Mouse (Mus musculus) liver, embryonic 13.5 days (tissue): ENCODE results near the gene Pcp4l1. TPM values are rescaled to one million over a fixed set of nuclear protein-coding genes. Genes with fewer than 3 reads are reported as not detected.

Experiments
- ATAC-seq: fragments of 200-750 bp; cut with Nextera tagmentation; 2 replicates; pipeline ENCODE4 v1.8.0; 2017; ENCODE audit warnings: low read depth, mild to moderate bottlenecking, moderate number of reproducible peaks, moderate library complexity
- DNase-seq: peaks from one replicate; pipeline ENCODE4 v3.0.0; 2022
- H3K27ac ChIP-seq: fragments of 300-500 bp; sonication (generic); 2 replicates; pipeline ENCODE4 v1.5.1; 2015; ENCODE audit warnings: moderate library complexity, mild to moderate bottlenecking, inconsistent platforms
- H3K27me3 ChIP-seq: fragments of 300-500 bp; sonication (generic); 2 replicates; pipeline ENCODE4 v1.6.1; 2015; ENCODE audit warnings: mild to moderate bottlenecking, inconsistent platforms
- H3K36me3 ChIP-seq: fragments of 300-500 bp; sonication (generic); 2 replicates; pipeline ENCODE4 v1.6.1; 2015; ENCODE audit warnings: mild to moderate bottlenecking, inconsistent platforms
- H3K4me1 ChIP-seq: fragments of 300-500 bp; sonication (generic); replicated peaks from 2 replicates; pipeline ENCODE4 v1.6.1; 2015; ENCODE audit warnings: inconsistent platforms
- H3K4me2 ChIP-seq: fragments of 300-500 bp; sonication (generic); 2 replicates; pipeline ENCODE4 v1.6.1; 2015; ENCODE audit warnings: inconsistent platforms, mild to moderate bottlenecking, moderate library complexity
- H3K4me3 ChIP-seq: fragments of 300-500 bp; sonication (generic); replicated peaks from 2 replicates; pipeline ENCODE4 v1.5.1; 2015; ENCODE audit warnings: mild to moderate bottlenecking, inconsistent platforms
- H3K9ac ChIP-seq: fragments of 300-500 bp; sonication (generic); 2 replicates; pipeline ENCODE4 v1.6.1; 2015; ENCODE audit warnings: mild to moderate bottlenecking, inconsistent platforms
- H3K9me3 ChIP-seq: fragments of 300-500 bp; sonication (generic); replicated peaks from 2 replicates; pipeline ENCODE4 v1.6.1; 2016; ENCODE audit warnings: inconsistent platforms
- WGBS: fragments of 180-500 bp; shearing (Covaris S2); methylation state at CpG from one replicate; pipeline ENCODE4 v1.1.7; 2015; ENCODE audit not compliant: insufficient replicate concordance; 5-methylcytosine and 5-hydroxymethylcytosine counted together
- polyA plus RNA-seq: library from polyadenylated mRNA; unstranded; fragments of >200 nt; fragmentation: Nextera tagmentation; extraction: Ambion mirVana; gene quantifications from 2 replicates; pipeline ENCODE4 v1.2.1, GENCODE M21; 2015

Gene Pcp4l1
- polyA plus RNA-seq, 1 experiment from 2014 or later: 1.8 TPM

DNA sequence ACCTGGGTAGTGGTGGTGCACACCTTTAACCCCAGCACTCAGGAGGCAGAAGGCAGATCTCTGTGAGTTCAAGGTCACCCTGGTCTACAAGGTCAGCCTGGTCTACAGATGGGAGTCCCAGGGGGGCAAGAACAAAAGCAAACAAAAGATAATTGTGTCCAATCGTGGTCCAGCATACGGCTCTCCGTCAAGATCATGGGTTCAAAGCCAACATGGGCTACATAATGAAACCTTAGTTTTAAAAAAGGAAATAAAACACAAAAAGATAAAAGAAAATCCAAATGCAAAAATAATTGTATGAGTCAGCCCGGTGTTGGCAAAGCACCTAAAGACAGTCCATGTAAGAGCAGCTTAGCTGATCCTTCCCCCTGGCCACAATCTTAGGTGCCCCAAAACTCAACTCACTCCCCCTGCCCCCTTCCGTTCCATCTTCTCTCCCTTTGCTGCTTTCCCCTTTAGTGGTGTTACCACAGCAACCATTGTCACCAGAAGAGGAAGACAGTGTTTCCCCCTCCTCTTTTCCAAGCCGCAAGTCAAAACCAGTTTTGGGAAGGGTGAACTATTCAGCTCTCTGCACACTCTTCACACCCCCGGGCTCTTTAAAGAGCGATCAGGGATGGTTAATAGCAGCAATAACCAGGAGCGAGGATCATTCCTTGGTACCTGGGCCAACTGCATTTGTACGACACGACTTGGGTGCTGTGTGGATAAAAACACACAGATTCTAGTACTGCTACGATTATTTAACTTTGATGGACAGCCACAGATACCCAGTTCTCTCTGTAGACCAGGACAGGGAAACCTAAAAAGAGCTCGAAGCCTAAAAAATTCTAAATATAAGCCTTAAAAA lies 8.0 kb downstream of the Pcp4l1 start:
- H3K4me3 ChIP-seq: no peak overlapping the region
- H3K4me1 ChIP-seq: peaks cover 10% of the 10 kb centered on the region; the same call in 1 of the 2 replicates
- ATAC-seq (no peak), DNase-seq (no peak)
- H3K36me3 ChIP-seq: no peaks in the 10 kb centered on the region
- no peak overlapping the region for H3K9ac ChIP-seq
- H3K4me2 ChIP-seq: no peak overlapping the region
- no peaks in the 10 kb centered on the region for H3K9me3 ChIP-seq
- peaks cover 32% of the 10 kb centered on the region for H3K27me3 ChIP-seq
- 31% methylated on average over 13 of the region's 13 CpGs for WGBS
- H3K27ac ChIP-seq: no peak overlapping the region

- Histone ChIP-seq H3K4me2 (no peak overlapping the region), H3K27ac (no peak overlapping the region), H3K4me1 (peaks cover 10% of the 10 kb centered on the region; the same call in 1 of the 2 replicates), H3K27me3 (peaks cover 8% of the 10 kb centered on the region), H3K9ac (no peak overlapping the region), H3K36me3 (no peaks in the 10 kb centered on the region), H3K9me3 (no peaks in the 10 kb centered on the region), H3K4me3 (no peak overlapping the region)
- DNase-seq (no peak), ATAC-seq (no peak)
- WGBS: 60% methylated on average over 8 of the region's 8 CpGs
Measured at GRCm38 (mm10) chr1:171185655-171186054, 10.4 kb downstream of the Pcp4l1 start.

GRCm38 (mm10) chr1:171184314-171184713 lies 11.8 kb downstream of the Pcp4l1 start:
- Histone ChIP-seq H3K27me3 (peaks cover 7% of the 10 kb centered on the region; the same call in 1 of the 2 replicates), H3K9ac (no peak overlapping the region), H3K36me3 (no peaks in the 10 kb centered on the region), H3K4me3 (no peak overlapping the region), H3K4me2 (no peak overlapping the region), H3K4me1 (peaks cover 5% of the 10 kb centered on the region; the same call in 1 of the 2 replicates), H3K27ac (no peak overlapping the region), H3K9me3 (no peaks in the 10 kb centered on the region)
- 23% methylated on average over 7 of the region's 7 CpGs for WGBS
- ATAC-seq: no peak
- DNase-seq: no peak

DNA sequence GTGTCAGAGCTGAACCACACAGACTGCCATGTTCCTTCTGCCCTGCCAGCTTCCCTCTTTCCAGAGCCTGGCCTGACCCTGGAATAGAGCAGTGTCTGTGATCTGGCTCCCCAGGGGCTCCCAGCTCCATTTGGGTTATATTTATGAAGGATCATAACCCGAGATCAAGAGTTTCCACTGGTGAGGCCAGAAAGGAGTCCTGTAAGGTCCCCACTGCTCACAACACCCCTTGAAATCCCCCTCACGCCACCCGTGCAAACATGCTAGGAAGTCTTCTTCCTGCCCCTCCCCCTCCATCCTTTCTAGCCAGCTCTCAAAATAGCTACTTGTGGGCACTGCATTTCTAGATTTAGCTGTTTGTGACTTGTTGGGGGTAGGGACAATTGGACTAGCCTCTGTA lies 12.4 kb downstream of the Pcp4l1 start:
- peaks cover 7% of the 10 kb centered on the region; the same call in 1 of the 2 replicates for H3K27me3 ChIP-seq
- H3K27ac ChIP-seq: no peak overlapping the region
- ATAC-seq: no peak
- no peak overlapping the region for H3K9ac ChIP-seq
- H3K4me3 ChIP-seq: no peak overlapping the region
- 35% methylated on average over 3 of the region's 3 CpGs for WGBS
- H3K9me3 ChIP-seq: no peaks in the 10 kb centered on the region
- DNase-seq: no peak
- no peaks in the 10 kb centered on the region for H3K36me3 ChIP-seq
- H3K4me2 ChIP-seq: no peak overlapping the region
- no peaks in the 10 kb centered on the region for H3K4me1 ChIP-seq

GRCm38 (mm10) chr1:171183025-171183424 lies 13.0 kb downstream of the Pcp4l1 start:
- Histone ChIP-seq H3K36me3 (no peaks in the 10 kb centered on the region), H3K9ac (no peak overlapping the region), H3K4me1 (no peaks in the 10 kb centered on the region), H3K4me3 (no peak overlapping the region), H3K27ac (no peak overlapping the region), H3K9me3 (no peaks in the 10 kb centered on the region), H3K4me2 (no peak overlapping the region), H3K27me3 (peaks cover 4% of the 10 kb centered on the region; the same call in 1 of the 2 replicates)
- no peak for ATAC-seq
- DNase-seq: no peak
- 82% methylated on average over 3 of the region's 3 CpGs for WGBS

DNA sequence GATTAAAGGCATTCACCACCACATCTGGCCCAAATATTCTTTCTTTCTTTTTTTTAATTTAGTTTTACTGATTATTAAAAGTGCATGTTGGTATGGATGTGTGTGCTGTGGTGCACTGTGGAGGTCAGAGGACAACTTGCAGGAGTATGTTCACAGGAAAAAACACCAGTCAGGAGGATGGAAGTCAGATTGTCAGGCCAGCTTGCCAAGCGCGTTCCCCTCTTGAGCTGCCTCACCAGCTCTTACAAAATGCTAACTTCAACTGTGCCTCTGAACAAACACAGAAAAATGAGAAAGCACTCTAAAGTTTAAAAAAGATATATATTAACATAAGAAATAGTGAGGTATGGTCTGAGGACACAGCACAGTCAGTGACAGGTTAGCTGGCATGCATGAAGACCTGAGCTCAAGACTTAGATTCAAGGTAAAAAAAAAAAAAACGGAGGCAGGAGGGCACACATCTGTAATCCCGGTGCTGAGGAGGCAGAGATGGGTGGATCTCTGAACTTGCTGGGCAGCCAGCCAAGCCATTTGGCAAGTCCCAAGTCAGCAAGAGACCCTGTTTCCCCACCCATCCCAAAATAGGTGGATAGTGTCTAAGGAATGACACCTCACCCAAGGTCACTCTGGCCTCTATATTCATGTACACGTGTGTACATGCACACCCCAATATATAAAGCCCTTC lies 16.4 kb downstream of the Pcp4l1 start:
- Histone ChIP-seq H3K27me3 (peaks cover 3% of the 10 kb centered on the region; the same call in 1 of the 2 replicates), H3K9ac (no peak overlapping the region), H3K27ac (no peak overlapping the region), H3K4me2 (no peak overlapping the region), H3K9me3 (no peaks in the 10 kb centered on the region), H3K36me3 (no peaks in the 10 kb centered on the region), H3K4me1 (no peaks in the 10 kb centered on the region), H3K4me3 (no peak overlapping the region)
- ATAC-seq (no peak), DNase-seq (no peak)
- WGBS: 64% methylated on average over 5 of the region's 5 CpGs

DNA sequence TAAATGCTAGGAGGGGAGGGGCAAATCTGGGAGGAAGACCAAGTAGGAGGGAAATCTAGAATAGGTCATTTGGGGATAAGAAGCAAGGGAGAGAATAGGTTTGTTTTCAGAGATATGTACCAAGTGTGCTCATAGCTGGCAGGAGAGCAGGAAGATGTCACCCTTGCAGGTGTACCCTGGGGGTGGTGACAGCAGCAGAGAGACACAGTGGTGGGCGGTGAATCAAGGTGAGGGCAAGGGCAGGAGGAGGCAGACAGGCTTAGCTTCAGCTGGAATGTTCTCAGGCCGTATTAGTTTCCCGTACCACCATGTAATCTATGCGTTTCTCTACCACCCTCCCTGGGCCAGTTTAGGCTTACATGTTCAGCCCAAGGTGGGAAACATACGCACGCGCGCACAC lies 23.3 kb downstream of the Pcp4l1 start:
- H3K27me3 ChIP-seq: peaks cover 7% of the 10 kb centered on the region; the same call in 1 of the 2 replicates
- H3K27ac ChIP-seq: no peak overlapping the region
- no peak overlapping the region for H3K9ac ChIP-seq
- no peak overlapping the region for H3K4me2 ChIP-seq
- H3K36me3 ChIP-seq: no peaks in the 10 kb centered on the region
- no peaks in the 10 kb centered on the region for H3K9me3 ChIP-seq
- ATAC-seq (no peak), DNase-seq (no peak)
- H3K4me3 ChIP-seq: no peak overlapping the region
- 83% methylated on average over 8 of the region's 8 CpGs for WGBS
- H3K4me1 ChIP-seq: no peaks in the 10 kb centered on the region

- no peak overlapping the region for H3K4me3 ChIP-seq
- no peaks in the 10 kb centered on the region for H3K36me3 ChIP-seq
- peaks cover 7% of the 10 kb centered on the region; the same call in 1 of the 2 replicates for H3K27me3 ChIP-seq
- H3K9me3 ChIP-seq: no peaks in the 10 kb centered on the region
- H3K4me1 ChIP-seq: no peaks in the 10 kb centered on the region
- H3K27ac ChIP-seq: no peak overlapping the region
- 20% methylated on average over 3 of the region's 3 CpGs for WGBS
- DNase-seq (no peak), ATAC-seq (no peak)
- H3K9ac ChIP-seq: no peak overlapping the region
- H3K4me2 ChIP-seq: no peak overlapping the region
Measured at GRCm38 (mm10) chr1:171171138-171171537, 24.9 kb downstream of the Pcp4l1 start.

GRCm38 (mm10) chr1:171169913-171170312 lies 26.2 kb downstream of the Pcp4l1 start:
- H3K4me3 ChIP-seq: no peak overlapping the region
- no peaks in the 10 kb centered on the region for H3K36me3 ChIP-seq
- H3K4me2 ChIP-seq: no peak overlapping the region
- H3K9me3 ChIP-seq: no peaks in the 10 kb centered on the region
- H3K4me1 ChIP-seq: no peaks in the 10 kb centered on the region
- 43% methylated on average over 3 of the region's 3 CpGs for WGBS
- DNase-seq: no peak
- H3K27ac ChIP-seq: no peak overlapping the region
- ATAC-seq: no peak
- peaks cover 4% of the 10 kb centered on the region; the same call in 1 of the 2 replicates for H3K27me3 ChIP-seq
- no peak overlapping the region for H3K9ac ChIP-seq

DNA sequence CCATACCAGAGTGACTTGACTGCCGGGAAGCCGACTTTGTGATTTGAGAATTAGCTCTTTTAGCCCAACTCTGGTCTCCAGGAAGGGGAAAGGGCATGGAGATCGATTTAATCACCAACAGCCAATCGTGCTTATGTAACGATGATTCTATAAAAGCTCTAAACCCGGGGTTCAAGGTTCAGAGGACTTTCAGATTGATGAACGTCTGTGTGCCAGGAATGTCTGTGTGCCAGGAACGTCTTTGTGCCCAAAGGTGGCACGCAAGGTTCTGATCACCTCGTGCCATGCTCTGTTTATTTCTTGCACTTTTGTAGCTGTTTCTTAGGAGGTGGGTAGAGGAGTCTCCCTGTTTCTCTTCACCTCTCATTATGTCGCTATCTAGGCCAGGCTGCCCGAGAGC lies 27.2 kb downstream of the Pcp4l1 start:
- no peak for DNase-seq
- 69% methylated on average over 12 of the region's 12 CpGs for WGBS
- H3K4me3 ChIP-seq: no peak overlapping the region

GRCm38 (mm10) chr1:171165629-171166345 lies 30.3 kb downstream of the Pcp4l1 start:
- H3K9ac ChIP-seq: no peak overlapping the region
- no peak for DNase-seq
- 27% methylated on average over 5 of the region's 5 CpGs for WGBS
- no peak overlapping the region for H3K4me3 ChIP-seq
- peaks cover 14% of the 10 kb centered on the region for H3K27me3 ChIP-seq
- H3K27ac ChIP-seq: no peak overlapping the region
- no peaks in the 10 kb centered on the region for H3K9me3 ChIP-seq
- no peak for ATAC-seq
- H3K36me3 ChIP-seq: no peaks in the 10 kb centered on the region
- no peak overlapping the region for H3K4me2 ChIP-seq
- 0 out of 2 replicates have a peak, but pooled peaks cover 4% of the 10 kb centered on the region for H3K4me1 ChIP-seq

More for the DNA sequence above, 27.2 kb downstream of the Pcp4l1 start:
- no peak for ATAC-seq
- Histone ChIP-seq H3K9me3 (no peaks in the 10 kb centered on the region), H3K36me3 (no peaks in the 10 kb centered on the region), H3K4me1 (no peaks in the 10 kb centered on the region), H3K27me3 (peaks cover 4% of the 10 kb centered on the region; the same call in 1 of the 2 replicates), H3K4me2 (no peak overlapping the region), H3K27ac (no peak overlapping the region), H3K9ac (no peak overlapping the region)
